In the genomic region with DNA sequence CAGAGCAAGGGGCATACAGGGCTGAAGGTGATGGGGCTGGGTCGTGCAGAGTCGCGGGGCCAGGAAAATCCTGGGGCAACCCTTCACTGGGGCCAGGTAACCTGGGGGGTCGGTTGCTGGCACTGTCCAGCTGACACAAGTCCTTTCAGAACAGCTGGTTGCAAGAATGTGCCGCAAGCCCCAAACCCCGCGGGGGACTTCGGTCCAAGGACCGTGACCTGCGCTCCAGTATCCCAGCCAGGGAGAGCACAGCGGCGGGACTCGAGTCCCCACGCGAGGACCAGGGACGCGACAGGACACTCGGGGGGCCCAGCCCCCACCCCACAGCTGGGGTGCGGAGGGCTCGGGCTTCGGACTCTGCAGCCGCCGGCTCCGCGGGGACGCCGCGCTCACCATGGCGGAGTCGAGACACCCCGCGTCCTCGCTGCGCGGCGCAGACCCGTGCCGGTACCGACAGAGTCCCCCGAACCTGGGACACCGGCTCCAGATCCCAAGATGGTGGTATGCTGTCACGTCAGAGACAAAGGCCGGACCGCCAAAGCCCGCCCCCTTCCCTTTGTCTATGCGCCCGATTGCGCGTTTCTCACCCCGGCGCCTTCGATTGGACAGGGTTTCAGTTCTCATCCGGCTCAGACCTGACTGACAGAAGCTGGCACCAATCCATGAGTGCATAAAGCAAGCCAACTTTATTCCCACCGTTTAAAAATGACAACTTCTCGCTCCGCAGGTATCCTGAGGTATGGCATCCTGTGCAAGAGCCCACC, we compare ENCODE assay signal across 8 mouse cellular contexts. TPM values are rescaled to one million over a fixed set of nuclear protein-coding genes. Genes with fewer than 3 reads are reported as not detected.
DNase-seq lines count a peak whose midpoint lies in the region; ATAC-seq lines count a peak whose summit lies in the region.

A gene (minus strand): TSS at position 493 of the 764 bp plus-strand sequence.

- peaks cover 17% of the 10 kb centered on the region for H3K36me3 ChIP-seq in hindbrain, embryonic 14.5 days (replicated peaks; ENCODE audit: control insufficient read depth, insufficient read depth)

- peaks cover 6% of the 10 kb centered on the region for H3K4me1 ChIP-seq in hindbrain, embryonic 14.5 days (replicated peaks; ENCODE audit: control insufficient read depth, insufficient read depth, low read length)

- peak; percentile 94 for DNase-seq in WW6 (ENCODE audit: low read depth, low spot score)
- DNase-seq in cerebellum, postnatal 4 days (ENCODE audit: low spot score in 2 of 2): peak; percentile 77 to 91
- peak; percentile 92 to 95 for DNase-seq in frontal cortex, postnatal 36 days (ENCODE audit: low spot score in 2 of 2)
- peak; percentile 96 for DNase-seq in hindbrain, embryonic 14.5 days (ENCODE audit: low spot score)
- DNase-seq in layer of hippocampus, postnatal 25 days (ENCODE audit: extremely low spot score in 1 of 2, low spot score in 1 of 2): peak; percentile 74 to 80
- peak; percentile 94 for DNase-seq in lung, postnatal 14 days
- peak; percentile 87 for DNase-seq in ovary, postnatal 36 days (ENCODE audit: low spot score)
- peak; percentile 96 for DNase-seq in thymus, postnatal 14 days

- peak; percentile 99 for ATAC-seq in hindbrain, embryonic 14.5 days (ENCODE audit: low FRiP score)

- H3K9me3 ChIP-seq in hindbrain, embryonic 14.5 days (ENCODE audit: control insufficient read depth, low read length): peaks cover 9% of the 10 kb centered on the region; the same call in 1 of the 2 replicates

- H3K4me2 ChIP-seq in hindbrain, embryonic 14.5 days (replicated peaks): peak within 1 kb of the TSS; percentile 71

- peak within 1 kb of the TSS; percentile 99 for H3K4me3 ChIP-seq in hindbrain, embryonic 14.5 days (replicated peaks; ENCODE audit: low read length)

- H3K27me3 ChIP-seq in hindbrain, embryonic 14.5 days (ENCODE audit: control insufficient read depth, insufficient read depth, low read length): no peaks in the 10 kb centered on the region

- H3K9ac ChIP-seq in hindbrain, embryonic 14.5 days: peak within 1 kb of the TSS; percentile 100

- peak within 1 kb of the TSS; percentile 98 for H3K27ac ChIP-seq in hindbrain, embryonic 14.5 days

- WGBS in hindbrain, embryonic 14.5 days: under 1% methylated on average over 56 of the region's 56 CpGs

RNA-seq across cellular contexts. Expression of the gene that starts here (rescaled TPM):
- polyA plus RNA-seq in hindbrain, embryonic 14.5 days (2014; fragmentation: Nextera tagmentation; extraction: Ambion mirVana): 28.0 and 32.8 TPM in 2 replicates
- 10 to 100 TPM; 16.0 to 17.8 TPM for total RNA-seq in layer of hippocampus, postnatal 25 days (2021)

Comparison
In these comparisons a context has a peak if more than half of its experiments do, and no peak if none do; other contexts are left out.
1. Peak in every context shown above with its lines: DNase-seq, ATAC-seq, H3K4me3 ChIP-seq and H3K27ac ChIP-seq.